Mouse (Mus musculus) small intestine, adult 2 months (tissue): ENCODE results near the gene Hs2st1.

ENCODE experiments used
- CTCF ChIP-seq: fragments of 200-500 bp; IDR thresholded peaks from 2 replicates; pipeline ENCODE4 v1.5.1; 2012; ENCODE audit warnings: low read depth, mild to moderate bottlenecking, control low read depth, inconsistent platforms, low read length, moderate library complexity, mixed read lengths; ENCODE audit not compliant: insufficient replicate concordance, insufficient read length; ENCODE audit errors: extremely low read depth
- POLR2A ChIP-seq: fragments of 200-500 bp; IDR thresholded peaks from 2 replicates; pipeline ENCODE4 v1.6.1; 2012; ENCODE audit warnings: low read depth, mild to moderate bottlenecking, control low read depth, inconsistent platforms, low read length, moderate library complexity

DNA sequence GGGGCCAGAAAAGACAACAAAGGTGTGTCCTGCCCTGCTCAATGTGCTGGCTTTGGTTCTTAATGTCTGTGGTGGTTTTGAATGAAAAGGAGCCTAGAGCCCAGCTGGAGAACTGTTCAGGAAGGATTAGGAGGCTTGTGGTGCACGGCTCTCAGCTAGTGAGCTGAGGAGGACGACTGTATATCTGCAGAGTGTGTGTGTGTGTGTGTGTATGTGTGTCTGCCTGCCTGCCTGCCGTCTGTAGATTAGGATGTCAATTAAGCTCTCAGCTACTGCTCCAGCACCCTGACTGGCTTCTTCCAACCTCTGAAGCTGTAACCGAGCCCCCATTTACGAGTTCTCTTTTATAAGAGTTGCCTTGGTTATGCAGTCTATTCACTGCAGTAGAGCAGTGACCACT is 62.1 kb downstream of the Hs2st1 start:
- TF ChIP-seq CTCF (no peak), POLR2A (no peak)
